Mouse (Mus musculus): ENCODE data around the gene Gm49378. TPM values are rescaled to one million over a fixed set of nuclear protein-coding genes. Genes with fewer than 3 reads are reported as not detected.
A peak's percentile ranks its signal among the peaks of the same experiment; 100 is the strongest.

Gm49378 gene
- polyA plus RNA-seq, 1 experiment from 2014 or later = 3.4 TPM

DNA sequence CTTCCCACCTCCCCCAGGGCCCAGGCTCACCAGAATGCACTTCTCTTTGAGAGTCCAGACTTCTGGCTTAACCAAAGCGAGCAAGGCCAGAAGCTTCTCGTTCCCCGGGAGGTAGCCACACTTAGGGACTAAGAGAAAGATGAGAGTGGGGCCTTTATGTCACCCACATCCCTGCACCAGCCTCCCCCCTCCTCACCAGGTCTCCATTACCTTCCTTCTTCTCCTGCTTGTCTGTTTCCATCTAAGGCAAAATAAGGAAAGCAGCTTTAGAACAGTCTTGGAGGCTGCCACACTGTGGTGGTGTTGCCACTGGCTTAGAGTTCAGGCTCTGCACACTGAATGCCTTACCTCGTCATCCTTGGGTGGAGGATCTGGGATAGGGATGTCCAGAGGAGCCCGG is 48.4 kb downstream of the Gm49378 start:
- H3K27ac ChIP-seq (ENCODE audit: poor library complexity, severe bottlenecking) = no peak overlapping the region
- H3K36me3 ChIP-seq = peaks cover 19% of the 10 kb centered on the region
- H3K27me3 ChIP-seq (replicated peaks) = no peaks in the 10 kb centered on the region
- no peak overlapping the region for H3K9ac ChIP-seq
- ATAC-seq (ENCODE audit: insufficient number of reproducible peaks, low FRiP score) = no peak
- no peak overlapping the region for H3K4me3 ChIP-seq
- no peak overlapping the region for H3K4me2 ChIP-seq
- H3K4me1 ChIP-seq (replicated peaks) = peaks cover 37% of the 10 kb centered on the region
- 90% methylated on average over 5 of the region's 5 CpGs for WGBS
- H3K9me3 ChIP-seq (replicated peaks) = no peaks in the 10 kb centered on the region

DNA sequence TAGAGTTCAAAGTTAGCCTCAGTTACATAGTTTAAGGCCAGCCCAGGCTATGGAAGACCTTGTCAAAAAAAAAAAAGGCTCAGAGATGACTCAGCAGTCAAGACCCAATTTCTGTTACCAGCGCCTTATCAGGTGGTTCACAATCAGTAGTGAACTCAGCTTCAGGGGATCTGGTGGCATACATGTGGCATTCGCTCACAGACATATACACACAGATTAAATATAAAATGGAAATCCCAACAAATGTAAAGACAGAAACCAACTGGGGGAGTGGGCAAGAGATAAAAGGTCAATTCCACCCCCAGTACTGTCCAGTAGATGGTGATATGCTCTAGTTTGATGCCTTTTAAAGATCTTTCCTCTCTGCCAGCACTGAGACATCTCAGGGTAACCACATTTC is 51.5 kb downstream of the Gm49378 start:
- 0 out of 2 replicates have a peak overlapping the region, but pooled peaks have one; percentile 8 for H3K27ac ChIP-seq (ENCODE audit: poor library complexity, severe bottlenecking)
- WGBS = 74% methylated on average over 2 of the region's 2 CpGs
- no peak for ATAC-seq (ENCODE audit: insufficient number of reproducible peaks, low FRiP score)

GRCm38 (mm10) chr14:55585566-55585960 is 52.1 kb downstream of the Gm49378 start:
- peak overlapping the region; percentile 7; the same call in 1 of the 2 replicates for H3K27ac ChIP-seq (ENCODE audit: poor library complexity, severe bottlenecking)
- 0 out of 2 replicates have a peak overlapping the region, but pooled peaks have one; percentile 72 for H3K4me3 ChIP-seq
- WGBS = 36% methylated on average over 6 of the region's 6 CpGs
- H3K4me2 ChIP-seq = peak overlapping the region; percentile 96
- peak; percentile 44; the same call in 1 of the 2 replicates for ATAC-seq (ENCODE audit: insufficient number of reproducible peaks, low FRiP score)
- peaks cover 22% of the 10 kb centered on the region for H3K4me1 ChIP-seq (replicated peaks)
- no peak overlapping the region for H3K9ac ChIP-seq
- no peaks in the 10 kb centered on the region for H3K27me3 ChIP-seq (replicated peaks)
- H3K9me3 ChIP-seq (replicated peaks) = no peaks in the 10 kb centered on the region
- H3K36me3 ChIP-seq = peaks cover 33% of the 10 kb centered on the region

More for the DNA sequence above, 51.5 kb downstream of the Gm49378 start:
- Histone ChIP-seq H3K27me3 (replicated peaks) (no peaks in the 10 kb centered on the region), H3K4me2 (no peak overlapping the region), H3K9me3 (replicated peaks) (no peaks in the 10 kb centered on the region), H3K4me3 (no peak overlapping the region), H3K4me1 (replicated peaks) (peaks cover 22% of the 10 kb centered on the region), H3K9ac (no peak overlapping the region), H3K36me3 (peaks cover 27% of the 10 kb centered on the region)

DNA sequence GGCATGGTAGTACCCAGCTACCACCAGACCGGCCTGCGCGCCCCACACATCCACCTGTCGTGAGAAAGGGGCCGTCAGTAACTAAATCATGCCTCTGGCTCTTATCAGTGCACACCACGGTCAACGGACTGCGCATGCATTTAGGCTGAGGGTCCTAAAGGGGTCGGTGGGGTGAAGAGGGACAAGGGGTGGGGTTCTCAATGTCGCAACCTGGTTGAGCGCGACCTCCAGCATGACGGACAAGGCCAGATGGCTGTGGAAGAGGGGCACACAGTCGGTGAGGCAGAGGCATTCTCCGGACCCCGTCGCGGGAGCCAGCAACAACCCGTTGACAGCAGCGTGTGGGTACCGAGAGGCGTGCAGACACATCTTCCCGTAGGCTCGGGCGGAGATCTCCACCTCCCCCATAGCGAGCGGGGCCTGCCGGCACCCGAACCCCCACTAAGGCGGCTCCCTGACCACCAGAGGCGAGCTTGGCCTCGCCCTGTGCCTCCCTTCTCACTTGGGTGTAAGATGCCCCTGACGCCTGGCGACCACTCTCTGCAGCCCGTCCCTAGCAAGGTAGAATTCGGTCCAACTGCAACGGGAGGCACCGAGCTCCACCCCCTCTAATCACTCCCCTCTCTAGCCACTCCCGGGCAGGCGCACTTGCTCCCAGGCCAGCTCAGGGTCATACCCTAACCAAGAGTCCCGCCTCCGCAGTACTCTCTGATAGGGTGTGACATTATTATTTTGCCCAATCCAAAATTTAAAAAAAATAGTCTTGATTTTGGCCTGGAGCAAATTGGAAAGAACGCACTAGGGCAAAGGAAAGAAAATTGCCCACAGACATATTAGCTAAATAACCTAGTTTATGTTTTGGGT is 52.8 kb downstream of the Gm49378 start, which contains the start of gene Emc9:
Gene Emc9, minus strand, starts transcription at position 601 of the 864 bp plus-strand sequence.
- Histone ChIP-seq H3K27me3 (replicated peaks) (no peaks in the 10 kb centered on the region), H3K4me1 (replicated peaks) (peaks cover 17% of the 10 kb centered on the region), H3K9me3 (replicated peaks) (no peaks in the 10 kb centered on the region), H3K9ac (peak within 1 kb of the TSS; percentile 79), H3K4me2 (peak within 1 kb of the TSS; percentile 96), H3K27ac (ENCODE audit: poor library complexity, severe bottlenecking) (peak within 1 kb of the TSS; percentile 81), H3K36me3 (peaks cover 39% of the 10 kb centered on the region), H3K4me3 (peak within 1 kb of the TSS; percentile 72)
- under 1% methylated on average over 43 of the region's 43 CpGs for WGBS
- ATAC-seq (ENCODE audit: insufficient number of reproducible peaks, low FRiP score) = peak; percentile 90

DNA sequence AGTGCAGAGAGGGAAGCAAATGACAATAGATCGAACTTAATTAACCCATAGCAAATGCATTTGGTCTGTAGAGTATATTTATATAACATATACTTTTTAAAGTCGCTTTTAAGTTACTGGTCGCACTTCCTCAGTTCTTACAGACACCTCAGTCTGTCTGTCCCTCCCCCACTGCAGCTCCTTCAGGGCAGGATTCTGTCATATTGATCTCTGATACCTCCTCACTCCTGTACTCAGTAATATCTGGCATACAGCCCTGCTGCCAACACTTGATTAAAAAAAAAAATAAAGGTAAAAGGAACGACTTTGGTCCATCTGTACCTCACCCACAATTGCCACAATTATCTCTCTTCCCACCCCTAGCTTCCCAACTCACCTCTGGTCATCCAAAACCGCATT is 53.4 kb downstream of the Gm49378 start:
- Histone ChIP-seq H3K27ac (ENCODE audit: poor library complexity, severe bottlenecking) (peak overlapping the region; percentile 81; the same call in 1 of the 2 replicates), H3K4me2 (peak overlapping the region; percentile 96), H3K9me3 (replicated peaks) (no peaks in the 10 kb centered on the region), H3K4me1 (replicated peaks) (peaks cover 20% of the 10 kb centered on the region), H3K4me3 (peak overlapping the region; percentile 72), H3K9ac (peak overlapping the region; percentile 79; the same call in 1 of the 2 replicates), H3K36me3 (peaks cover 44% of the 10 kb centered on the region), H3K27me3 (replicated peaks) (no peaks in the 10 kb centered on the region)
- ATAC-seq (ENCODE audit: insufficient number of reproducible peaks, low FRiP score) = no peak
- WGBS = 33% methylated on average over 5 of the region's 5 CpGs

DNA sequence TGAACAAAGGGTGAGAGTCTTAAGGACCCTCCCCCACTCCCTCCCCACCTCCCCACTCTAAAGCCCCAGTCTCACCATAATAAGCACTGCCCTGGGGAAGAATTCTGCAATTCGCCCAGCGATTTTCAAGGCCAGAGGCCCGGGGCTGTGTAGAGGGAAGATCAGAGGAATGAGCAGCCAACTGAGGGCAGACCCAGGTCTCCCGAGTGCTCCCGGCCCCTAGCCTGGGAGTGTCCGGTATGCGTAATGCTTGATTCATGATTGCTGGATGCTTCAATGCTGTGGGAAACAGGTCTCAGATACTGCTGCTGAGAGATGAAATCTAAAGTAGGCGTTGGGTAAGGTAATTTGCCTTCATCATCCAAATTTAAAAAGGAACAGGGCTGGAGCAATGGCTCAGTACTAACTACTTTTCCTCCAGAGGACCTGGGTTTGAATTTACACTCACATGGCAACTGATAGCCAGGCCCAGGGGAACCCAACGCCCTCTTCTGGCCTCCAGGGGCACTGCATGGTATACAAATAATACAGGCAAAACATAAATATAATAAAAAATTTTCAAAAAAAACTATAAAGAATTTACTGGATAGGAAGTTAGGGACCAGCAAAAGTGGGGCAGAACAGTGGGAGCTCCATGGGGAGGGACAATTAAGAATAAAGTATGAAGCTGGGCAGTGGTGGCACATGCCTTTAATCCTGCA is 55.6 kb downstream of the Gm49378 start:
- ATAC-seq (ENCODE audit: insufficient number of reproducible peaks, low FRiP score) = no peak
- Histone ChIP-seq H3K4me3 (no peak overlapping the region), H3K9me3 (replicated peaks) (no peaks in the 10 kb centered on the region), H3K27me3 (replicated peaks) (no peaks in the 10 kb centered on the region), H3K36me3 (peaks cover 35% of the 10 kb centered on the region), H3K4me1 (replicated peaks) (peaks cover 34% of the 10 kb centered on the region), H3K4me2 (no peak overlapping the region), H3K27ac (ENCODE audit: poor library complexity, severe bottlenecking) (no peak overlapping the region), H3K9ac (no peak overlapping the region)
- WGBS = 75% methylated on average over 9 of the region's 9 CpGs

- ATAC-seq (ENCODE audit: insufficient number of reproducible peaks, low FRiP score) = no peak
- Histone ChIP-seq H3K4me2 (no peak overlapping the region), H3K9ac (no peak overlapping the region), H3K4me1 (replicated peaks) (peaks cover 38% of the 10 kb centered on the region), H3K27ac (ENCODE audit: poor library complexity, severe bottlenecking) (no peak overlapping the region), H3K27me3 (replicated peaks) (no peaks in the 10 kb centered on the region), H3K4me3 (no peak overlapping the region), H3K9me3 (replicated peaks) (no peaks in the 10 kb centered on the region), H3K36me3 (peaks cover 31% of the 10 kb centered on the region)
- 93% methylated on average over 16 of the region's 16 CpGs for WGBS
Measured at GRCm38 (mm10) chr14:55580731-55581130, 57.0 kb downstream of the Gm49378 start.

DNA sequence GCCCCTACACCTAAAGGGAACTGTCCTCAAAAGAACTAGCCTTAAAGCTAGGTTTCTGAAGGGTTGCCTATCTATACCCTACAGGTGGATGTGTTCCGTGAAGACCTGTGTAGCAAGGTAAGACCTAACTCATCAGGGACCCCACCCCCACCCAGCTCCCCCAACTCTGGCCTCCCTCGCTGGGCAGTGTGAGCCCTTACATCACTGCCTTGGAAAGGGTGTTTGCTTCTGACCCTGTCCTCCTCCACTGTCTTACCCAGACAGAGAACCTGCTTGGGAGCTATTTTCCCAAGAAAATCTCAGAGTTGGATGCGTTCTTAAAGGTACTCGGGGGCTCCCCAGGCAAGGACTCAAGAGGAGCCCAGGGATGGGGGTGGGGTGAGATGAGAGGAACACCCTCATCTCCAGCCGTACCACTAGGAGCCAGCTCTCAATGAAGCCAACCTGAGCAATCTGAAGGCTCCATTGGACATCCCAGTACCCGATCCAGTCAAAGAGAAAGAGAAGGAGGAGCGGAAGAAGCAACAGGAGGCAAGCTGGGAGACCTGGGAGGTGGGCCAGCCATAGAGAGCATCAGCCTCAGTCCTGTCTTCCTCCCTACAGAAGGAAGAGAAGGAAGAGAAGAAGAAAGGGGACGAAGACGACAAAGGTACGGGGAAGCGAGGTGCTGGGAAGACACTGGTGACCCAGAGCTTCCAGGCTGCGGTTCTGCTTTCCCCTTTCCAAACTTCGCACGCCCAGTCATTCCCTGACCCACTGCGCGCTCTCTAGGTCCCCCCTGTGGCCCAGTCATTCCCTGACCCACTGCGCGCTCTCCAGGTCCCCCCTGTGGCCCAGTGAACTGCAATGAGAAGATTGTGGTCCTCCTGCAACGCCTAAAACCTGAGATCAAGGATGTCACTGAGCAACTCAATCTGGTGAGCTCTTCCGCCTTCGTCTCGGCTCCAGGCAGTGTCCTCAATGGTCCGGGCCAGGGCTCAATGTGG is 57.9 kb downstream of the Gm49378 start:
- no peak for ATAC-seq (ENCODE audit: insufficient number of reproducible peaks, low FRiP score)
- Histone ChIP-seq H3K9ac (no peak overlapping the region), H3K9me3 (replicated peaks) (no peaks in the 10 kb centered on the region), H3K36me3 (peaks cover 31% of the 10 kb centered on the region), H3K27me3 (replicated peaks) (no peaks in the 10 kb centered on the region), H3K4me3 (no peak overlapping the region), H3K4me1 (replicated peaks) (peaks cover 42% of the 10 kb centered on the region), H3K4me2 (peak overlapping the region; percentile 87), H3K27ac (ENCODE audit: poor library complexity, severe bottlenecking) (no peak overlapping the region)
- 86% methylated on average over 23 of the region's 23 CpGs for WGBS
